Mouse (Mus musculus): ENCODE data around the gene Adamts4. TPM values are rescaled to one million over a fixed set of nuclear protein-coding genes. Genes with fewer than 3 reads are reported as not detected.
"Not testable (repeated sequence)": the region's sequence is repeated elsewhere in the genome, so short reads cannot be mapped to it uniquely, and the experiment has no call there.

Adamts4 gene
- total RNA-seq, 1 experiment, result 4.5 TPM

- no peak for TF ChIP-seq ZNF384 (IDR thresholded peaks at IDR 0.05; ENCODE audit: low read depth, low read length)
- no peak for TF ChIP-seq ZC3H11A (IDR thresholded peaks at IDR 0.05; ENCODE audit: borderline replicate concordance, low read depth, low read length)
- no peak for TF ChIP-seq MAFK (IDR thresholded peaks at IDR 0.05; ENCODE audit: insufficient read depth, low read depth, low read length)
- no peak for TF ChIP-seq HCFC1 (IDR thresholded peaks at IDR 0.05; ENCODE audit: borderline replicate concordance, insufficient read depth, low read length)
- TF ChIP-seq CHD2 (IDR thresholded peaks at IDR 0.05; ENCODE audit: low read depth, low read length), result no peak
- in situ Hi-C loops (cut with MboI; ENCODE audit: low sequenced_read_pairs in 2 of 2, unreplicated experiment in 2 of 2), result loop anchor here (5.0 to 25.0 kb wide), 3 partner anchors 125 to 353 kb away; partner anchors contain the start of genes Cfap126 (in 2 of the 2), Dusp12 (in 1 of the 2) and Gm26620 (in 1 of the 2)
- Histone ChIP-seq H3K9me3 (ENCODE audit: control insufficient read depth, insufficient read depth, low read depth, low read length) (no peaks in the 10 kb centered on the region), H3K4me1 (ENCODE audit: control insufficient read depth in 2 of 2, insufficient read depth in 2 of 2, low read length in 2 of 2, poor library complexity in 1 of 2) (peaks cover 2 to 6% of the 10 kb centered on the region in 2 experiments; a peak in 2 of 4 replicates), H3K36me3 (ENCODE audit: control insufficient read depth, insufficient read depth, low read length, poor library complexity, severe bottlenecking) (peaks cover 39% of the 10 kb centered on the region), H3K9ac (ENCODE audit: insufficient read depth, low read depth, low read length, poor library complexity, severe bottlenecking) (no peak overlapping the region), H3K4me3 (ENCODE audit: insufficient read depth in 1 of 2, low read depth in 1 of 2, low read length in 2 of 2, poor library complexity in 1 of 2, severe bottlenecking in 1 of 2) (no peak overlapping the region), H3K27ac (ENCODE audit: insufficient read depth, low read depth, low read length, poor library complexity, severe bottlenecking) (no peak overlapping the region)
- no peak for DNase-seq (ENCODE audit: low read depth, low spot score)
Measured at GRCm38 (mm10) chr1:171239992-171240744, 10.1 kb upstream of the Adamts4 start.

GRCm38 (mm10) chr1:171240911-171241310, 9.3 kb upstream of the Adamts4 start:
- peaks cover 2 to 6% of the 10 kb centered on the region in 2 experiments; a peak in 2 of 4 replicates for H3K4me1 ChIP-seq (ENCODE audit: control insufficient read depth in 2 of 2, insufficient read depth in 2 of 2, low read length in 2 of 2, poor library complexity in 1 of 2)
- peaks cover 36% of the 10 kb centered on the region for H3K36me3 ChIP-seq (ENCODE audit: control insufficient read depth, insufficient read depth, low read length, poor library complexity, severe bottlenecking)
- H3K9ac ChIP-seq (ENCODE audit: insufficient read depth, low read depth, low read length, poor library complexity, severe bottlenecking), result no peak overlapping the region
- H3K27ac ChIP-seq (ENCODE audit: insufficient read depth, low read depth, low read length, poor library complexity, severe bottlenecking), result no peak overlapping the region
- TF ChIP-seq HCFC1 (IDR thresholded peaks at IDR 0.05; ENCODE audit: borderline replicate concordance, insufficient read depth, low read length) (no peak), CHD2 (IDR thresholded peaks at IDR 0.05; ENCODE audit: low read depth, low read length) (no peak), ZNF384 (IDR thresholded peaks at IDR 0.05; ENCODE audit: low read depth, low read length) (no peak), MAFK (IDR thresholded peaks at IDR 0.05; ENCODE audit: insufficient read depth, low read depth, low read length) (no peak), ZC3H11A (IDR thresholded peaks at IDR 0.05; ENCODE audit: borderline replicate concordance, low read depth, low read length) (no peak)
- no peak for DNase-seq (ENCODE audit: low read depth, low spot score)
- no peak overlapping the region for H3K4me3 ChIP-seq (ENCODE audit: insufficient read depth in 1 of 2, low read depth in 1 of 2, low read length in 2 of 2, poor library complexity in 1 of 2, severe bottlenecking in 1 of 2)
- no peaks in the 10 kb centered on the region for H3K9me3 ChIP-seq (ENCODE audit: control insufficient read depth, insufficient read depth, low read depth, low read length)
- in situ Hi-C loops (cut with MboI; ENCODE audit: low sequenced_read_pairs in 2 of 2, unreplicated experiment in 2 of 2), result loop anchor here (5.0 to 25.0 kb wide), 3 partner anchors 126 to 354 kb away; partner anchors contain the start of genes Cfap126 (in 2 of the 2), Dusp12 (in 1 of the 2) and Gm26620 (in 1 of the 2)

GRCm38 (mm10) chr1:171241952-171242351, 8.3 kb upstream of the Adamts4 start:
- in situ Hi-C loops (cut with MboI; ENCODE audit: low sequenced_read_pairs in 2 of 2, unreplicated experiment in 2 of 2), result loop anchor here (5.0 to 25.0 kb wide), 3 partner anchors 127 to 355 kb away; partner anchors contain the start of genes Cfap126 (in 2 of the 2), Dusp12 (in 1 of the 2) and Gm26620 (in 1 of the 2)

GRCm38 (mm10) chr1:171245353-171245752, 4.9 kb upstream of the Adamts4 start:
- Histone ChIP-seq H3K27ac (ENCODE audit: insufficient read depth, low read depth, low read length, poor library complexity, severe bottlenecking) (no peak overlapping the region), H3K4me1 (ENCODE audit: control insufficient read depth in 2 of 2, insufficient read depth in 2 of 2, low read length in 2 of 2, poor library complexity in 1 of 2) (peaks cover 7 to 18% of the 10 kb centered on the region in 2 experiments), H3K36me3 (ENCODE audit: control insufficient read depth, insufficient read depth, low read length, poor library complexity, severe bottlenecking) (peaks cover 8% of the 10 kb centered on the region), H3K4me3 (ENCODE audit: insufficient read depth in 1 of 2, low read depth in 1 of 2, low read length in 2 of 2, poor library complexity in 1 of 2, severe bottlenecking in 1 of 2) (no peak overlapping the region), H3K9ac (ENCODE audit: insufficient read depth, low read depth, low read length, poor library complexity, severe bottlenecking) (no peak overlapping the region), H3K9me3 (ENCODE audit: control insufficient read depth, insufficient read depth, low read depth, low read length) (no peaks in the 10 kb centered on the region)
- no peak for DNase-seq (ENCODE audit: low read depth, low spot score)
- TF ChIP-seq ZNF384 (IDR thresholded peaks at IDR 0.05; ENCODE audit: low read depth, low read length), result no peak
- no peak for TF ChIP-seq MAFK (IDR thresholded peaks at IDR 0.05; ENCODE audit: insufficient read depth, low read depth, low read length)
- TF ChIP-seq CHD2 (IDR thresholded peaks at IDR 0.05; ENCODE audit: low read depth, low read length), result no peak
- TF ChIP-seq ZC3H11A (IDR thresholded peaks at IDR 0.05; ENCODE audit: borderline replicate concordance, low read depth, low read length), result no peak
- no peak for TF ChIP-seq HCFC1 (IDR thresholded peaks at IDR 0.05; ENCODE audit: borderline replicate concordance, insufficient read depth, low read length)
- in situ Hi-C loops (cut with MboI; ENCODE audit: low sequenced_read_pairs in 2 of 2, unreplicated experiment in 2 of 2), result loop anchor here (10.0 to 25.0 kb wide), 2 partner anchors 131 to 358 kb away; partner anchors contain the start of genes Cfap126 (in 1 of the 2), Dusp12 (in 1 of the 2) and Gm26620 (in 1 of the 2)

More at GRCm38 (mm10) chr1:171241952-171242351, 8.3 kb upstream of the Adamts4 start:
- H3K4me1 ChIP-seq (ENCODE audit: control insufficient read depth in 2 of 2, insufficient read depth in 2 of 2, low read length in 2 of 2, poor library complexity in 1 of 2); H3K9me3 ChIP-seq (ENCODE audit: control insufficient read depth, insufficient read depth, low read depth, low read length); DNase-seq (ENCODE audit: low read depth, low spot score); H3K9ac ChIP-seq (ENCODE audit: insufficient read depth, low read depth, low read length, poor library complexity, severe bottlenecking); H3K27ac ChIP-seq (ENCODE audit: insufficient read depth, low read depth, low read length, poor library complexity, severe bottlenecking); H3K4me3 ChIP-seq (ENCODE audit: insufficient read depth in 1 of 2, low read depth in 1 of 2, low read length in 2 of 2, poor library complexity in 1 of 2, severe bottlenecking in 1 of 2): not testable (repeated sequence)
- H3K36me3 ChIP-seq (ENCODE audit: control insufficient read depth, insufficient read depth, low read length, poor library complexity, severe bottlenecking), result peaks cover 28% of the 10 kb centered on the region
